Mouse (Mus musculus) olfactory bulb, adult 2 months (tissue): ENCODE results near the gene Rps19.

Experiments used
- CTCF ChIP-seq: fragments of 200-500 bp; IDR thresholded peaks from 2 replicates; pipeline ENCODE4 v1.5.1; 2012; ENCODE audit warnings: low read depth, mild to moderate bottlenecking, low read length, moderate library complexity; ENCODE audit not compliant: insufficient read depth
- POLR2A ChIP-seq: fragments of 200-500 bp; IDR thresholded peaks from 2 replicates; pipeline ENCODE4 v1.6.1; 2012; ENCODE audit warnings: mild to moderate bottlenecking, low read depth, low read length, moderate library complexity; ENCODE audit not compliant: insufficient read depth

- TF ChIP-seq CTCF (no peak), POLR2A (no peak)
These were observed 5.5 kb downstream of the Rps19 start for GRCm38 (mm10) chr7:24889431-24890220.
